ENCODE assay signal across 21 mouse cellular contexts in the genomic region with DNA sequence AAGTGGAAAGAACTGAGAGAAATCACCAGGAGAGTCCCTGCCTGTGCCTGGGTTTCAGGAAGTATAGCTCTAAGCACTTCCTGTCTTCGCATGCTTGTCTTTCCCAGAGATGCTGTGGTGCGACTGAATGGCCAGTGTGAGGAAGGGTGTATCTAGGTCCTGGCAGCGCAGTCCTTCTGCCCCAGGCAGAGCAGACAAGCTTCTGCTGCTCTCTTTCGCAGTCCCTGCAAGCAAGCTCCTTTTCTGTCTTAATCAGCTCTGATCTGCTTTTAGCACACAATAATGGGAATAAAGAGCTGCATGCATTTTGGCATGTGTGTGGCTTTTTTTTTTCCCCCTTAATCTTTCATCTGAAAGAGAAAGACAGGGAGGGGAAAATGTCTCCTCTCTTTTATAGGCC.
DNase-seq lines count a peak whose midpoint lies in the region; ATAC-seq and TF ChIP-seq lines count a peak whose summit lies in the region.
"Had no signal": no experiment of that assay in that cellular context is flagged by ENCODE, and none has a peak within 500 bp of the region (broad histone marks: within the 10 kb centered on the region; RNA-seq: fewer than 3 reads in every experiment).

No protein-coding gene starts in this region.

- no peak for DNase-seq in hindbrain, embryonic 14.5 days (ENCODE audit: low spot score)
- DNase-seq in hindbrain, embryonic 11.5 days (ENCODE audit: low spot score), result no peak
- DNase-seq in brain, embryonic 14.5 days (ENCODE audit: low read depth), result peak; percentile 86
- no peak for DNase-seq in midbrain, embryonic 11.5 days (ENCODE audit: low spot score, missing footprints)
- DNase-seq in right cerebral cortex, adult 2 months (ENCODE audit: low spot score in 2 of 2), result no peak
- no peak for DNase-seq in Muller cell, postnatal 12 days (ENCODE audit: inconsistent ontology term)
- no peak for DNase-seq in liver, embryonic 11.5 days (ENCODE audit: low spot score)
- DNase-seq: adrenal gland, postnatal 25 days; B cell, adult 2 months; cerebellum, adult 9-11 months; gastrocnemius, postnatal 36 days; heart, postnatal 14 days; liver, embryonic 13.5 days; right cerebral cortex, postnatal 25 days had no signal

- H3K4me3 ChIP-seq in hindbrain, embryonic 14.5 days (replicated peaks; ENCODE audit: low read length), result no peak overlapping the region
- H3K4me3 ChIP-seq in hindbrain, embryonic 11.5 days (ENCODE audit: low read depth, low read length), result no peak overlapping the region
- H3K4me3 ChIP-seq in forebrain, embryonic 13.5 days, result no peak overlapping the region
- H3K4me3 ChIP-seq in midbrain, embryonic 11.5 days (ENCODE audit: low read depth, low read length), result no peak overlapping the region
- no peak overlapping the region for H3K4me3 ChIP-seq in liver, embryonic 11.5 days (ENCODE audit: low read depth, low read length)
- H3K4me3 ChIP-seq: embryonic facial prominence, embryonic 10.5 days; liver, embryonic 13.5 days; lung, embryonic 15.5 days; myocyte had no signal

- H3K4me2 ChIP-seq in hindbrain, embryonic 14.5 days (replicated peaks), result no peak overlapping the region
- H3K4me2 ChIP-seq in hindbrain, embryonic 11.5 days (replicated peaks; ENCODE audit: low read depth, low read length), result no peak overlapping the region
- peak overlapping the region; percentile 27; the same call in 1 of the 2 replicates for H3K4me2 ChIP-seq in forebrain, embryonic 13.5 days
- no peak overlapping the region for H3K4me2 ChIP-seq in midbrain, embryonic 11.5 days
- no peak overlapping the region for H3K4me2 ChIP-seq in liver, embryonic 11.5 days
- H3K4me2 ChIP-seq: heart, embryonic 11.5 days; liver, embryonic 13.5 days; lung, embryonic 15.5 days had no signal

- H3K4me1 ChIP-seq in hindbrain, embryonic 14.5 days (replicated peaks; ENCODE audit: control insufficient read depth, insufficient read depth, low read length), result no peaks in the 10 kb centered on the region
- no peaks in the 10 kb centered on the region for H3K4me1 ChIP-seq in hindbrain, embryonic 11.5 days (replicated peaks; ENCODE audit: control insufficient read depth, insufficient read depth, low read length)
- H3K4me1 ChIP-seq in forebrain, embryonic 13.5 days, result peaks cover 33% of the 10 kb centered on the region
- no peaks in the 10 kb centered on the region for H3K4me1 ChIP-seq in midbrain, embryonic 11.5 days (ENCODE audit: control insufficient read depth, insufficient read depth, low read length)
- H3K4me1 ChIP-seq in liver, embryonic 11.5 days (replicated peaks; ENCODE audit: control insufficient read depth, insufficient read depth, low read length), result no peaks in the 10 kb centered on the region
- H3K4me1 ChIP-seq: liver, embryonic 13.5 days; lung, embryonic 15.5 days had no signal

- no peaks in the 10 kb centered on the region for H3K36me3 ChIP-seq in hindbrain, embryonic 14.5 days (replicated peaks; ENCODE audit: control insufficient read depth, insufficient read depth)
- H3K36me3 ChIP-seq in hindbrain, embryonic 11.5 days (ENCODE audit: control insufficient read depth, insufficient read depth, low read length), result no peaks in the 10 kb centered on the region
- no peaks in the 10 kb centered on the region for H3K36me3 ChIP-seq in forebrain, embryonic 13.5 days (ENCODE audit: poor library complexity, severe bottlenecking)
- H3K36me3 ChIP-seq in midbrain, embryonic 11.5 days (ENCODE audit: control insufficient read depth, insufficient read depth, low read length), result no peaks in the 10 kb centered on the region
- no peaks in the 10 kb centered on the region for H3K36me3 ChIP-seq in liver, embryonic 11.5 days (ENCODE audit: control insufficient read depth, insufficient read depth, low read length)
- H3K36me3 ChIP-seq: embryonic facial prominence, embryonic 10.5 days; liver, embryonic 13.5 days; lung, embryonic 15.5 days had no signal

- 25% methylated on average over 4 of the region's 4 CpGs for WGBS in hindbrain, embryonic 14.5 days
- 59% methylated on average over 4 of the region's 4 CpGs for WGBS in hindbrain, embryonic 11.5 days
- 11% methylated on average over 4 of the region's 4 CpGs for WGBS in forebrain, embryonic 13.5 days
- WGBS in midbrain, embryonic 11.5 days, result 19% methylated on average over 4 of the region's 4 CpGs
- 56% methylated on average over 4 of the region's 4 CpGs for WGBS in liver, embryonic 11.5 days

- no peaks in the 10 kb centered on the region for H3K9me3 ChIP-seq in hindbrain, embryonic 14.5 days (ENCODE audit: control insufficient read depth, low read length)
- H3K9me3 ChIP-seq in hindbrain, embryonic 11.5 days (ENCODE audit: control insufficient read depth, low read length), result no peaks in the 10 kb centered on the region
- H3K9me3 ChIP-seq in forebrain, embryonic 13.5 days (replicated peaks), result no peaks in the 10 kb centered on the region
- H3K9me3 ChIP-seq in midbrain, embryonic 11.5 days (ENCODE audit: control insufficient read depth, low read length), result no peaks in the 10 kb centered on the region
- H3K9me3 ChIP-seq in liver, embryonic 11.5 days (ENCODE audit: control insufficient read depth, low read length), result no peaks in the 10 kb centered on the region
- H3K9me3 ChIP-seq: embryonic facial prominence, embryonic 10.5 days; liver, embryonic 13.5 days; lung, embryonic 15.5 days had no signal

- TF ChIP-seq CTCF in brain, embryonic 14.5 days (IDR thresholded peaks at IDR 0.05; ENCODE audit: borderline replicate concordance, extremely low read depth, insufficient read depth, insufficient read length), result no peak

- ATAC-seq in hindbrain, embryonic 14.5 days (ENCODE audit: low FRiP score), result no peak
- no peak for ATAC-seq in hindbrain, embryonic 11.5 days (ENCODE audit: low FRiP score)
- ATAC-seq in forebrain, embryonic 13.5 days, result peak; percentile 71; the same call in 1 of the 2 replicates
- peak; percentile 75 for ATAC-seq in midbrain, embryonic 11.5 days (ENCODE audit: low FRiP score)
- ATAC-seq in liver, embryonic 11.5 days (replicated peaks; ENCODE audit: low FRiP score), result no peak
- ATAC-seq: activated CD4-positive, CD25-positive, alpha-beta regulatory T cell, adult 4 months; Patski had no signal

- no peak for TF ChIP-seq POLR2A in brain, embryonic 14.5 days (IDR thresholded peaks at IDR 0.05; ENCODE audit: borderline replicate concordance, extremely low read depth, insufficient read depth, insufficient read length, poor library complexity, severe bottlenecking)

- 0 out of 2 replicates have a peak overlapping the region, but pooled peaks have one; percentile 18 for H3K27ac ChIP-seq in hindbrain, embryonic 14.5 days
- H3K27ac ChIP-seq in hindbrain, embryonic 11.5 days (ENCODE audit: low read depth, low read length), result no peak overlapping the region
- H3K27ac ChIP-seq in forebrain, embryonic 13.5 days, result peak overlapping the region; percentile 77
- H3K27ac ChIP-seq in midbrain, embryonic 11.5 days (ENCODE audit: low read depth, low read length), result no peak overlapping the region
- H3K27ac ChIP-seq in liver, embryonic 11.5 days (ENCODE audit: low read depth, low read length), result no peak overlapping the region
- H3K27ac ChIP-seq: embryonic facial prominence, embryonic 10.5 days; liver, embryonic 13.5 days; lung, embryonic 15.5 days had no signal

- no peaks in the 10 kb centered on the region for H3K27me3 ChIP-seq in hindbrain, embryonic 14.5 days (ENCODE audit: control insufficient read depth, insufficient read depth, low read length)
- H3K27me3 ChIP-seq in hindbrain, embryonic 11.5 days (ENCODE audit: control insufficient read depth, insufficient read depth, low read length), result no peaks in the 10 kb centered on the region
- no peaks in the 10 kb centered on the region for H3K27me3 ChIP-seq in forebrain, embryonic 13.5 days
- H3K27me3 ChIP-seq in midbrain, embryonic 11.5 days (ENCODE audit: control insufficient read depth, insufficient read depth, low read length), result no peaks in the 10 kb centered on the region
- no peaks in the 10 kb centered on the region for H3K27me3 ChIP-seq in liver, embryonic 11.5 days (replicated peaks; ENCODE audit: control insufficient read depth, insufficient read depth, low read length)
- H3K27me3 ChIP-seq: liver, embryonic 13.5 days; lung, embryonic 15.5 days had no signal

- peak overlapping the region; percentile 29; the same call in 1 of the 2 replicates for H3K9ac ChIP-seq in hindbrain, embryonic 14.5 days
- no peak overlapping the region for H3K9ac ChIP-seq in hindbrain, embryonic 11.5 days (ENCODE audit: low read depth, low read length)
- H3K9ac ChIP-seq in forebrain, embryonic 13.5 days, result 0 out of 2 replicates have a peak overlapping the region, but pooled peaks have one; percentile 37
- H3K9ac ChIP-seq in midbrain, embryonic 11.5 days (ENCODE audit: low read length), result no peak overlapping the region
- H3K9ac ChIP-seq in liver, embryonic 11.5 days (ENCODE audit: low read depth, low read length), result no peak overlapping the region
- H3K9ac ChIP-seq: liver, embryonic 13.5 days; lung, embryonic 15.5 days had no signal

Comparison
In these comparisons a context has a peak if more than half of its experiments do, and no peak if none do; other contexts are left out.
1. H3K27ac ChIP-seq: peak in hindbrain, embryonic 14.5 days (single experiment) and forebrain, embryonic 13.5 days (single experiment); none in hindbrain, embryonic 11.5 days (single experiment), midbrain, embryonic 11.5 days (single experiment) and liver, embryonic 11.5 days (single experiment).
2. H3K9ac ChIP-seq: peak in hindbrain, embryonic 14.5 days (single experiment) and forebrain, embryonic 13.5 days (single experiment); none in hindbrain, embryonic 11.5 days (single experiment), midbrain, embryonic 11.5 days (single experiment) and liver, embryonic 11.5 days (single experiment).
3. ATAC-seq: peak in forebrain, embryonic 13.5 days (single experiment) and midbrain, embryonic 11.5 days (single experiment); none in hindbrain, embryonic 14.5 days (single experiment), hindbrain, embryonic 11.5 days (single experiment) and liver, embryonic 11.5 days (single experiment).